Mouse (Mus musculus) megakaryocyte, embryonic 14.5 days (primary cell): ENCODE measurements around the gene Aqp5.

Experiments
- FLI1 ChIP-seq: IDR thresholded peaks from 2 replicates; pipeline ENCODE4 v1.6.1; 2012; ENCODE audit warnings: low read length, inconsistent platforms, mixed read lengths
- GATA1 ChIP-seq: IDR thresholded peaks from 3 replicates; pipeline ENCODE4 v1.6.1; 2012; ENCODE audit warnings: mixed read lengths, low read length, inconsistent platforms, borderline replicate concordance

DNA sequence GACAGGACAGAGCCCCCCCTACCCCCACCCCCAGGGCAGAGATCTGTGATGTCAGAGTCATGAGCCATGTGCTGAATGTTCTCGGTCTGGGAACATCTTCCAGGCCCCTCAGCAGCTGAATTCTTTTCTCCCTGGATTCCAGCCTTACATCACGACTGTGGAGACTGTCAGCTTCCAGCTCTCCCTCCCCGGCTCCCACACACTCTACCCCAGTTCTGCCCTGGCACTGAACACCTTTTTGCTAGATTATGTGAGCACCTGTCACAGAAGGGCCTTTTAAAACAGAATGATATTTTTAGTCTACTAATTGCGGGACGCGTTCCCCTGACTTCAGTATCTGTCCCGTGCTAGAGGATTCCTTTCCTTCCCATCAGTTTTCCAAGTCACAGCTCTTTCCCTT lies 21.0 kb downstream of the Aqp5 start:
- TF ChIP-seq FLI1: no peak
- no peak for TF ChIP-seq GATA1
